Mouse (Mus musculus) adrenal gland, postnatal 4 days (tissue): ENCODE measurements around the gene Slit1. TPM values are rescaled to one million over a fixed set of nuclear protein-coding genes. Genes with fewer than 3 reads are reported as not detected.

Experiments used
- DNase-seq, 2 experiments: peaks; one replicate each; pipeline ENCODE4 v3.0.0; 2021 to 2022; ENCODE audit warnings: low spot score in 2 of 2, mixed read lengths in 2 of 2
- total RNA-seq, 2 experiments: library from RNA; stranded (reverse); gene quantifications; 2 replicates each; pipeline ENCODE4 v1.2.3; 2021

Slit1 gene
- total RNA-seq, 2 experiments from 2014 or later = 7.1 to 8.3 TPM

DNA sequence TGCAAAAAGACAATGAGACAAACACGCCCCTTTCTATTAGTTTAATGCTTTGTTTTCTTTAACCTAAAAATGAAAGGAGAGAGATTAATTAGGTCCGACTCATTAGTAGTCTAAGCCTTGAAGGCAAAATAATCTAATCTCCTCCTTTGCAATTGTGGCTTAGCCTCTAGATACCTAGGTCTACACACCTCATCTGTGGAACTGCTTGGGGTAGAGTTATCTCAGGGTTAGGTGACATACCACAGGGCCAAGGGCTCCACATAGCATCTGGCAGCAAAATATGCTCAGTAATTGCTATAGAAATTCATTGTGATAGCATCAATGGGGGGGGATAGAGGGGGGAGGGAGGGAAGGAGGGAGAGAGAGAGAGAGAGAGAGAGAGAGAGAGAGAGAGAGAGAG lies 18.0 kb downstream of the Slit1 start:
- no peak for DNase-seq

- DNase-seq = no peak
Measured at GRCm38 (mm10) chr19:41724831-41725470, 18.5 kb downstream of the Slit1 start.

GRCm38 (mm10) chr19:41723337-41723736 lies 20.1 kb downstream of the Slit1 start:
- no peak for DNase-seq

GRCm38 (mm10) chr19:41719436-41719835 lies 24.0 kb downstream of the Slit1 start:
- no peak for DNase-seq

DNA sequence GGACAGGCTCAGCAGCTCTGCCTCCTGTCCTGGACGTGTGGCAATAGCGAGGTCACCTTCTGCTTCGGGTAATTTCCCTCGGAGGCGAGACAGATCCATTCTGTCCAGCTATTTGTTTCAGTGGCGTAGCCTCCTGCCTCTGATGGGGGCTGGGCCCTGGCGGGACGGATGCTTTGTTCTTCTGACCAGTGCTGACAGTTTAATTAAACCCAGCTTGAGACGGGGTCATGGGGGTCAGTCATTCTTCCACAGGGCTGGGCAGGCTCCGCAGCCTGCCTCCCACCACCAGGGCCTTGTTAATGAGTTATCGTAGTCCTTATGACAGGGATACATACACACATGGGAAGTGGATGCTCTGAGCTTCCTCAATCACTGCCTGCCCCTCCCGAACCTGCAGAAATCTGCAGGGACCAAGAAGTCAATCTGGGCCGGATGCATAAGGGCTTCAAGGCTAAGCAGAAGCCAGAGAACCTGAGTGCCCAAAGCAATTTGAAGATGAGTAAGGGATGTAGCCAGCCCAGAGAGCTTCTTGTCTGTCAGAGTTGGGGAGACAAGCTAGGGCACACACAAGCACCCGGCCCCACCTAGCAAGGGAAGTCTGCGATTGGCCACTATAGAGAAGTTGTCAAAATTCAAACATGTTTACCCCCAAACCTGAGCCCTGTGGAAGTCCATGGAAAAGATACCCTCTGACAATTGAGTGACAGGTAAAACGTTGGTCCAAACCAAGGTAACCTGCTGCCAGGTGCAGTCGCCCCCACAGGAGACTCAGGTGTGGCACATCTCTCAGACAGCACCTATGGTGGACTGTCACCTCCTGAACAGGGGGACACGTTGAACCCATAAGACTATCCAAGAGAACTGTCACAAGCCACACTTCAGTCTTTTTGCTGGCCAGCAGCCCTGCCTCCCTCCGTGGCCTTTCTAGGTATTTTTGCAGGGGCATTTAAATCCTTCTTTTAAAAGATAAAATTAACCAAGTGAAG lies 26.9 kb downstream of the Slit1 start:
- no peak for DNase-seq

- DNase-seq = no peak
Measured at GRCm38 (mm10) chr19:41714431-41714917, 29.0 kb downstream of the Slit1 start.

DNA sequence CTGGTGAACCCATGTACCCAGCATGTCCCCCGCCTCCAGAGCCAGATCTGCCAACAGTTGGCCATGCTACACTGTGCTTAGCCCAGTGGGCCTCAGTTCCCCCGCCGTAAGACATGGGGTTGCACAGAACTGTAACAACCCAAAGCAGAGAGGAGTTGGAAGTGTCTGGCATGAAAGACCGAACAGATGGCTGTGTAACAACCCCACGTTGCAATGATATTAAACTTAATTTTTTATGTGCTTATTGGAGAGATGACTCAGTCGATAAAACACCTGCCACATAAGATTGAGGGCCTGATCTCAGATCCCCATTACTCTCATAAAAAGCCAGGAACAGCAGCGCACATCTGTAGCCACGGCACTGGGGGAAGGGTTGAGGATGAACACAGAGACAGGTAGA lies 30.6 kb downstream of the Slit1 start:
- no peak for DNase-seq

DNA sequence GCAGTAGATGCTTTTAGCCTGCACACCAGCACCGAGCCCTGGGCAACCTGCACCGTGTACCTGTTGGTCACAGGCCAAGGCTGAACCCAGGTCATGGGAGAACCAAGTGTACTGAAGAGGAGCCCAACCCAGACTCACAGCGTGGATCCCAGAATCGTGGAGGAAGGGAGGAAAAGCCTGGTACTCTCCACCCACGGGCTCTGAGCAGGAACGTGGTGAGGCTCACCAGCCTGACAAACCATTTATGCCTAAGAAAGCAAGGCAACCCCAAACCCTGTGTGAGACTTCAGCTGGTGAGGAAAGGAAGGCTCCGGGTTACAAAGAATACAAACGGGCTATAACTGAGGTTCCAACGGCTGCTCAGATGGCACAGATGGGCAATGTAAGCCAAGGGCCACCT lies 31.8 kb downstream of the Slit1 start:
- DNase-seq = no peak

DNA sequence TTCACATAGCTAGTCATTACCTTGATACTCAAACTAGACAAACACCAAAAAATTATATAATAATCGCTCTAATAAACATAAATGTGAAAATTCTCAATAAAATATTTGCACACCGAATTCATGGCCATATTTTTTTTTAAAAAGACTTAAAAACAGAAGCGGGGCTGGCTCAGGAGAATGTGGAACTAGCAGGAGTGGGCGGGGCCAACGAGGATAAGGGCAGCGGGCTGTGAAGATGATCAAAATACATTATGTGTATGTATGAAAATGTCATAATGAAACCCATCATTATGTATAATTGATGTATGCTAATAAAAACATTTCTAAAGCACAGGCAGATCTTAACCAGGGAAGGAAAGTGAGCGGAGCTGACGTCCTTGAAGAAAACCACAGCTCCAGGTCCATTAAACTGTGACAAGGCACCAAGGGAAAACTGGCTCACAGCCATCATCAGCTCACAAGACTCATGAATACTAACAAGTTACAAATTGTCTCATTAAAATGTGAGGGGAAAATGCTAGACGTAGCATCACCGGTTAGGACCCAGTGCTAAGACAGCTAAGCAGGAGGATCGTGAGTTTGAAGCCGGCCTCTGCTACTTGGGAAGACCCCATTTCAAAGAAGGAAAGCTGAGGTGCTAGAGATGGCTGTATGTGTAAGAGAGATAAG lies 33.8 kb downstream of the Slit1 start:
- no peak for DNase-seq

DNA sequence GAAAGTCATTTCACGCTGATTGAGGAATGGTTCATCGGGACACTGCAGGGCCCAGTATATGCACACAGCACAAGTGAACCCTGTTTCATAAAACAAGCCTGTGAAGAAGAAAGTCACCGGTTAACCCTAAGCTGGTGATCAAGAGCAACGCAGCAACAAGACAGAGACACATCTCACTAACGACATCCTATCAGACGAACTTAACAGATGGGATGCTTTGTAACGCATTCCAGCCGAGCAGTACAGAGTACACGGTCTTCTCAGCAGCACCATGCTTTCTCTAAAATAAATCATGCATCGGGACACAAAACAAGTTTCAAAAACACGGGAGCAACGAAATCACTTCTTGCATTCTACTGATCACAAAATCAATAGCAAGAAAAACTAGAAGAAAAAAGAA lies 35.6 kb downstream of the Slit1 start:
- DNase-seq = no peak

DNA sequence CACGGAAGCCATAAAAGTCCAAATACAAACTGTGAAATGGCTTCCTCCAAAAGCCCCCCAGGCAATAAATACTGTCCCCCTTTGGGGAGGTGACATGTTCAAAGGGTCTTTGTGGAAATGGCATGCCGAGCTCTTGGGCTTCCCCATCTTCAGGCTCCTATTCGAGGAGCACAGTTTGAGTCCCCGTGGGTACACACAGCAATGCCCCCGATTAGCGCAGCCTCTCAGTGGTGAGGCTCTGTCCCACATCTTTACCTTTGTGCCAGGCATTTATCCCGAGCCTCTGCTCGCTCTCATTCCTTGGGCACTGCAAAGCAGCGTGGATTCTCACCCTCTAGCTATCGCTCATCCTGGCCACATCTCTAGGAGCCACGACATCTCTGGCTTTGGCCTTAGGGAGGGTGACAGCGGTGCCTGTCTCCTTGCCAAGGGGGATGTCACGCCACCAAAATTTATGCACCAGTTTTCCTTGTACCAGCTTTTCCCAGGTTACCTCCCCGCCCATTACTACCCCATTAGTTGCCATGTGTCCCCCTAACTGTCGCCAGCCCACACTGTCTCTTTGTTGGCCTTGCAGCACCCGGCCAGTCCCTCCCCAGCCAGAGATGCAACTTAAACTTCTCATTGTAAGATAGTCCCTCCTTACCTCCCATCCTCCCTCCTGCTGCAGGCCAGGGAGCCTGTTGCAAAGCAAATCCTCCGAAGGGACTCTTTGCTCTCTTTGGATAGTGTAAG lies 37.2 kb downstream of the Slit1 start:
- no peak for DNase-seq

- DNase-seq = no peak
Measured at GRCm38 (mm10) chr19:41705416-41705815, 38.0 kb downstream of the Slit1 start.

DNA sequence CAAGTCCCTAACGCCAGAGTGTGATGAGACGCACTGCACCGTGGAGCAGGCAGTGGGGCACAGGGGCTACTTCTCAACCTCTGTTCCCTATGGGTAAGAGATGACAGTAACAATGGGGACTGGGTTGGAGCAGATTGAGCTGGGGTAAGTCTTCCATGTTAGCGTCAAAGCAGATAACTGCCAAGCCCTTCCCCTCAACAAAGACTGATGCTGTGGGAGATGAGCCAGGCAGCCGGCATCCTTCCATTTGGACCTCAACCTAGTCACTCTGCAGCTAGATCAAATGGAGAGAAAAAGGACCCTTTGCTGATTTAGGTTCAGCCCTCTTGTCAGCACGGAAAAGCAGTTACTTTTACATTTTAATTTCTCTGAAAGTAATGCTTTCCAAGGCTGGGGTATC lies 40.8 kb downstream of the Slit1 start:
- no peak for DNase-seq

- no peak for DNase-seq
Measured at GRCm38 (mm10) chr19:41698857-41699424, 44.5 kb downstream of the Slit1 start.

DNA sequence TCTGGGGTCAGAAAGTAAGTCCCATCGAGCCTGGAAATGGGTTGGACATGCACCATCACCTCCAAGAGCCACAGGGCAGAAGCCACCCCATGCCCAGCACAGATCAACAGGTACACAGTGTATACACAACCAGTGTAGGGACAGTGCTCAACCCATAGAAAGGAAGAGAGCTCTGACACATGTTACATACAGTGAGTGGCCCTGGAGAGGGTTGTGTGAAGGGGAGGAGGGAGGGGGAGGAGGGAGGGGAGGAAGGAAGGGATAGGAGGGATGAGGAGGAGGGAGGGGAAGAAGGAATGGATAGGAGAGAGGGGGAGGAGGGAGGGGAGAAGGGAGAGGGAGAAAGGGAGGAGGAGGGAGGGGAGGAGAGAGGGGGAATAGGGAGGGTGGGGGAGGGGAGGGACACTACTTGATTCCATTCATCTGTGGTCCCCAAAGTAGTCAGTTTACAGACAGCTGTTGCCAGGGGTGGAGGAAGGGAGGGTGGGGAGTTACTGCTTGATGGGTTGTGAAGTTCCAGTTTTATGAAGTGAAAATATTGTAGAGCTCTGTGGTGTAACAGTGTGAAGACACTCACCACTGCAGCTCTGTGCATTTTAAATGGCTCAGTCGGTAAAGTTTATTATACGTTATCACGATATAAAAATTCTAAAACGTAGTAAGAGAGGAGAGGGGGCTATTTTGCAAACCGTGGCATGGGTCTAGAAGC lies 45.5 kb downstream of the Slit1 start:
- no peak for DNase-seq

GRCm38 (mm10) chr19:41697111-41697806 lies 46.2 kb downstream of the Slit1 start:
- no peak for DNase-seq

DNA sequence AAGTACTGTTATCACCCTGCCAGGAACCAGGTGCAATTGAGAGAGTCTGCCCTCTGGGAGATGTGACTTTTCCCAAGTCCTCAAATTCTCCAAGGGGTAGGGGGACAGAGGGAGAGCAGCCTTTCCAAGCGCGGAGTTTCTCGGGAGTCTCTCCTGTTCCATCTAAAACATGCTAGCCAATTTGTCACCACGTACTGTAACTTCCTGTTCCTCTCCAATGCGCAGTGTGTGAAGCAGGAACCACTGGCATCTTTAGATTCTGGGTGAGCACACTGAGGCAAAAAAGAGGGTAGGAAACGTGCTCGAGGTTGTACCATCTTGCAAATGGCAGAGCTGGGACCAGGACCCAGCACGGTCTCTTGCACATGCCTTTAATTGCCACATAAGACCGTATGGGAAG lies 47.0 kb downstream of the Slit1 start:
- DNase-seq = no peak

- DNase-seq = no peak
Measured at GRCm38 (mm10) chr19:41695046-41695445, 48.4 kb downstream of the Slit1 start.

DNA sequence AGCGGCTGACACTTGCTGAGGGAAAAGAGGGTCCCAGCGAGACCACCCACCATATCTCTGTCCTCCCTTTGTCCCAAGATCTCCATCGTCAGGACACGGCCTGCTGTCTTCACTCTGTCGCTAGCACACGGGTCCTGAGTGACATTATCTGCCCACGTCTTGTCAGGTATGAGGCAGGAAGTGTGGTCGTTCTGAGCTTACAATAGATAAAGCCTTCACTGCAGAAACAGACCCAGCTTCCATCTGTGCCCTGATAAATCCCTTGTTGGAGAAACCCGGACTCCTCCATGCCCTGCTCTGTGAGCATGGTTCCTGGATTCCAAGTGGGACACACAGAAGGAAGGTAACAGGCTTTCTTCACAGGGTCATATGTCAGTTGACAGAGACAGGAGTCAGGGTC lies 48.9 kb downstream of the Slit1 start:
- no peak for DNase-seq
